In the genomic region with DNA sequence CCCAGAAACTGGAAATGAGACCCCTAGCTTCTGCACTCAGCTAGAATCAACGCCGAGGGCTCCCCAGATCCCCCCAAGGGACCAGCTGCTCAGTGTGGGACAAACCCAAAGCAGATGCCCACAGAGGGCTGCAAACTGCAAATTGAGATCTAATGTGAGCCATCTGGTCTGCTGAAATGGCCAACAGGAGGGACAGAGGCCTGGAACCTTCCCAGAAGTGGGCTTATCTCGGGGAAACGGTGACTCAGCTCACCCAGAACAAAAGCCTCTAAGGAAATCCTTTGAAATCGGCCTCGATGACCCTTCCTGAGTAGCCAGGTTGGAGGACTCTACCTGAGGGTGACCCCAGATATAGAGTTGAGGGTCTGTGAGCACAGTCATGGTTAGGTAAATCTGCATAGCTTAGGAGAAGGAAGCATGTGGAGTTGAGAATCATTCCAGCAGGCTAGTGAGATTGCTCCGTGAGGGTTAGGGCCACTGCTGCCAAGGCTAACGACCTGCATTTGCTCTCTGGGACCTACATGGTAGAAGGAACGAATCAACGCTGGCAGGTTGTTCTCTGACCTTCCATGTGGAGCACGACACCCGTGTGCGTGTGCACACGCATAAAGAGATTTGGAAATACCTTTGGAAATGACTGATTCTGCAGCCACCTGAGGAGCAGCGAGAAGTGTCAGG, we compare ENCODE assay signal across 11 mouse cellular contexts. TPM values are rescaled to one million over a fixed set of nuclear protein-coding genes. Genes with fewer than 3 reads are reported as not detected.
DNase-seq lines count a peak whose midpoint lies in the region; ATAC-seq lines count a peak whose summit lies in the region.
"Had no signal": no experiment of that assay in that cellular context is flagged by ENCODE, and none has a peak within 500 bp of the region (broad histone marks: within the 10 kb centered on the region; RNA-seq: fewer than 3 reads in every experiment).

No protein-coding gene starts in this region.

- no peaks in the 10 kb centered on the region for H3K27me3 ChIP-seq in embryonic facial prominence, embryonic 11.5 days (ENCODE audit: control insufficient read depth, insufficient read depth, low read length)
- H3K27me3 ChIP-seq in limb, embryonic 11.5 days (ENCODE audit: control insufficient read depth, insufficient read depth, low read length) = no peaks in the 10 kb centered on the region

- DNase-seq in left cerebral cortex, postnatal 4 days = peak; percentile 75
- no peak for DNase-seq in left cerebral cortex, postnatal 25 days (ENCODE audit: low spot score in 2 of 2)
- peak; percentile 45 for DNase-seq in cerebellum, adult 11 months
- peak; percentile 85 for DNase-seq in embryonic facial prominence, embryonic 11.5 days (ENCODE audit: low spot score)
- peak; percentile 46 for DNase-seq in limb, embryonic 11.5 days (ENCODE audit: low spot score)
- no peak for DNase-seq in layer of hippocampus, adult 11-12 months (ENCODE audit: low spot score)
- DNase-seq in kidney, postnatal 25 days = no peak

- H3K9ac ChIP-seq in embryonic facial prominence, embryonic 11.5 days (replicated peaks; ENCODE audit: low read length) = no peak overlapping the region
- no peak overlapping the region for H3K9ac ChIP-seq in limb, embryonic 11.5 days (ENCODE audit: low read length)

- 51% methylated on average over 15 of the region's 15 CpGs for WGBS in embryonic facial prominence, embryonic 11.5 days
- WGBS in limb, embryonic 11.5 days = 54% methylated on average over 15 of the region's 15 CpGs

- no peak overlapping the region for H3K4me2 ChIP-seq in embryonic facial prominence, embryonic 11.5 days (ENCODE audit: low read depth, low read length)
- no peak overlapping the region for H3K4me2 ChIP-seq in limb, embryonic 11.5 days (ENCODE audit: low read depth, severe bottlenecking)

- H3K4me3 ChIP-seq in embryonic facial prominence, embryonic 11.5 days (ENCODE audit: low read depth, low read length) = no peak overlapping the region
- H3K4me3 ChIP-seq in limb, embryonic 11.5 days (ENCODE audit: low read depth, low read length) = no peak overlapping the region

- no peak for ATAC-seq in embryonic facial prominence, embryonic 11.5 days (replicated peaks; ENCODE audit: insufficient number of reproducible peaks, low FRiP score, low TSS enrichment, low read depth)
- no peak for ATAC-seq in limb, embryonic 11.5 days (ENCODE audit: insufficient number of reproducible peaks, low FRiP score, low TSS enrichment, low read depth)

- 0 out of 2 replicates have a peak overlapping the region, but pooled peaks have one; percentile 3 for H3K27ac ChIP-seq in embryonic facial prominence, embryonic 11.5 days (replicated peaks; ENCODE audit: low read depth, low read length)
- no peak overlapping the region for H3K27ac ChIP-seq in limb, embryonic 11.5 days (replicated peaks; ENCODE audit: low read depth, low read length)
- H3K27ac ChIP-seq: macrophage had no signal

- no peaks in the 10 kb centered on the region for H3K36me3 ChIP-seq in embryonic facial prominence, embryonic 11.5 days (replicated peaks; ENCODE audit: control insufficient read depth, insufficient read depth, low read depth, low read length)
- H3K36me3 ChIP-seq in limb, embryonic 11.5 days (ENCODE audit: control insufficient read depth, insufficient read depth, low read length) = no peaks in the 10 kb centered on the region

- intact Hi-C loops in left cerebral cortex, postnatal 4 days (cut with DNase I) = loop anchor here (10.0 kb wide), 1 partner anchor 86 kb away; no protein-coding TSS in a partner anchor
- intact Hi-C loops in left cerebral cortex, postnatal 25 days (cut with DNase I) = no loop called here

- peaks cover 11% of the 10 kb centered on the region for H3K4me1 ChIP-seq in embryonic facial prominence, embryonic 11.5 days (ENCODE audit: control insufficient read depth, insufficient read depth, low read length)
- H3K4me1 ChIP-seq in limb, embryonic 11.5 days (ENCODE audit: control insufficient read depth, insufficient read depth, low read length) = peaks cover 25% of the 10 kb centered on the region

- no peaks in the 10 kb centered on the region for H3K9me3 ChIP-seq in embryonic facial prominence, embryonic 11.5 days (replicated peaks; ENCODE audit: control insufficient read depth, low read length)
- no peaks in the 10 kb centered on the region for H3K9me3 ChIP-seq in limb, embryonic 11.5 days (ENCODE audit: control insufficient read depth, low read length)

RNA-seq across cellular contexts. Expression of a gene that starts 13.7 kb away (rescaled TPM):
- total RNA-seq in left cerebral cortex, postnatal 4 days (2021) = 10 to 100 TPM; 46.2 to 46.6 TPM
- total RNA-seq in left cerebral cortex, postnatal 25 days (2021) = 10 to 100 TPM; 61.0 to 64.1 TPM
- polyA plus RNA-seq in embryonic facial prominence, embryonic 11.5 days (2014; fragmentation: Nextera tagmentation; extraction: Ambion mirVana) = 188 and 200 TPM in 2 replicates
- 178 and 179 TPM in 2 replicates for polyA plus RNA-seq in limb, embryonic 11.5 days (2014; fragmentation: Nextera tagmentation; extraction: Ambion mirVana)

RNA-seq across cellular contexts. Expression of a gene that starts 53.4 kb away (rescaled TPM):
- not detected for total RNA-seq in left cerebral cortex, postnatal 4 days (2021)
- not detected for total RNA-seq in left cerebral cortex, postnatal 25 days (2021)
- not detected in 2 replicates for polyA plus RNA-seq in embryonic facial prominence, embryonic 11.5 days (2014; fragmentation: Nextera tagmentation; extraction: Ambion mirVana)
- not detected in 2 replicates for polyA plus RNA-seq in limb, embryonic 11.5 days (2014; fragmentation: Nextera tagmentation; extraction: Ambion mirVana)
- total RNA-seq: left cerebral cortex, postnatal 10 days had no signal
- polyA plus RNA-seq: gonadal fat pad, adult 2 months; macrophage; neural tube, embryonic 14.5 days had no signal

Comparison
In these comparisons a context has a peak if more than half of its experiments do, and no peak if none do; other contexts are left out.
1. DNase-seq: peak in left cerebral cortex, postnatal 4 days (single experiment), cerebellum, adult 11 months (single experiment), embryonic facial prominence, embryonic 11.5 days (single experiment) and limb, embryonic 11.5 days (single experiment); none in left cerebral cortex, postnatal 25 days (0 of 2), layer of hippocampus, adult 11-12 months (single experiment) and kidney, postnatal 25 days (0 of 2).